Mouse (Mus musculus) neural tube, embryonic 15.5 days (tissue): Measurements from ENCODE around the gene Bmpr1a. TPM values are rescaled to one million over a fixed set of nuclear protein-coding genes. Genes with fewer than 3 reads are reported as not detected.
"Not testable (repeated sequence)": the region's sequence is repeated elsewhere in the genome, so short reads cannot be mapped to it uniquely, and the experiment has no call there.

Experiments used
- ATAC-seq: fragments of 200-750 bp; cut with Nextera tagmentation; 2 replicates; pipeline ENCODE4 v1.8.0; 2017; ENCODE audit warnings: mild to moderate bottlenecking, moderate TSS enrichment, moderate library complexity; ENCODE audit not compliant: low FRiP score
- H3K27ac ChIP-seq: fragments of 300-500 bp; sonication (generic); replicated peaks from 2 replicates; pipeline ENCODE4 v1.5.1; 2015; ENCODE audit warnings: mild to moderate bottlenecking, inconsistent platforms
- H3K27me3 ChIP-seq: fragments of 300-500 bp; sonication (generic); replicated peaks from 2 replicates; pipeline ENCODE4 v1.6.1; 2015; ENCODE audit warnings: inconsistent platforms
- H3K36me3 ChIP-seq: fragments of 300-500 bp; sonication (generic); 2 replicates; pipeline ENCODE4 v1.6.1; 2015; ENCODE audit warnings: inconsistent platforms
- H3K4me1 ChIP-seq: fragments of 300-500 bp; sonication (generic); 2 replicates; pipeline ENCODE4 v1.6.1; 2015; ENCODE audit warnings: inconsistent platforms
- H3K4me2 ChIP-seq: fragments of 300-500 bp; sonication (generic); 2 replicates; pipeline ENCODE4 v1.6.1; 2015; ENCODE audit warnings: inconsistent platforms, mild to moderate bottlenecking, moderate library complexity
- H3K4me3 ChIP-seq: fragments of 300-500 bp; sonication (generic); replicated peaks from 2 replicates; pipeline ENCODE4 v1.5.1; 2015; ENCODE audit warnings: mild to moderate bottlenecking, inconsistent platforms
- H3K9ac ChIP-seq: fragments of 300-500 bp; sonication (generic); replicated peaks from 2 replicates; pipeline ENCODE4 v1.6.1; 2015; ENCODE audit warnings: mild to moderate bottlenecking, inconsistent platforms
- H3K9me3 ChIP-seq: fragments of 300-500 bp; sonication (generic); replicated peaks from 2 replicates; pipeline ENCODE4 v1.6.1; 2016; ENCODE audit warnings: inconsistent platforms
- WGBS: fragments of 180-500 bp; shearing (Covaris S2); methylation state at CpG from one replicate; pipeline ENCODE4 v1.1.7; 2015; ENCODE audit warnings: mixed read lengths; 5-methylcytosine and 5-hydroxymethylcytosine counted together
- polyA plus RNA-seq: library from polyadenylated mRNA; unstranded; fragments of >200 nt; fragmentation: Nextera tagmentation; extraction: Ambion mirVana; gene quantifications from 2 replicates; pipeline ENCODE4 v1.2.1, GENCODE M21; 2015

Bmpr1a gene
- polyA plus RNA-seq, 1 experiment from 2014 or later = 19.0 TPM

DNA sequence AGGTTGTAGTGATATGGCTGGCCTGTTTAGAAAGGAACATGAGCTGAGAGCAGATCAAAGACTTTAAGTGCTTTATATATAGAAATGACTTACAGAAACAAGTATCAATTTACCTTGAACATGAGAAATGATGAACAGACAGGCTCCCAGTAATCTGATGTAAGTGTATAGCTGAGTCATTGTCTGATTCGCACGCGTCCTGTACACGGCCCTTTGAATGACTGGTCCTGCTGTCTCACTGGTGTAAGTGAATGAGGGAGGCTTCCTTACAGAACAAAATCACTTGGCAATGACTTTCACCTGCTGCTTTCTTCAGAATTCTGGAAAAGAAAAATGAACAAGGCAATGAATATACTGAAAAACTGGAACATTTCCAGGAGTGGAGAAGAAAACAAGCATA is 55.5 kb downstream of the Bmpr1a start:
- Histone ChIP-seq H3K4me2 (no peak overlapping the region), H3K36me3 (peaks cover 4% of the 10 kb centered on the region), H3K4me3 (no peak overlapping the region), H3K9ac (no peak overlapping the region), H3K27me3 (no peaks in the 10 kb centered on the region), H3K9me3 (no peaks in the 10 kb centered on the region), H3K27ac (no peak overlapping the region), H3K4me1 (peaks cover 9% of the 10 kb centered on the region; the same call in 1 of the 2 replicates)
- ATAC-seq = no peak
- WGBS = 74% methylated on average over 4 of the region's 4 CpGs

DNA sequence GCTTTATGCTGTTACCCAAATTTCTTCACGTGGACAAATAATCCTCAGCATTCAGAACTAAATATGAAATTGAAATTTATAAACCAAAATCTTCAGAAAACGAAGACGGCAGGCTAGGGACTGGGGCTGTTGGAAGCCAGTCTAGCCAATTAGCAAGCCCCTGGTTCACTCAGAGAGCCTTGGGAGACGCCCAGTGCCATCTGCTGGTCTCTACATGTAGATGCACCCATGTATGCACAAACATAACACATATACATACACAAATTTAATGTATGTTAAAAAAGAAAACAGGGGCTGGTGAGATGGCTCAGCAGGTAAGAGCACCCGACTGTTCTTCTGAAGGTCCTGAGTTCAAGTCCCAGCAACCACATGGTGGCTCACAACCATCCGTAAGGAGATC is 56.5 kb downstream of the Bmpr1a start:
- WGBS = 95% methylated on average over 6 of the region's 6 CpGs
- no peaks in the 10 kb centered on the region for H3K9me3 ChIP-seq
- no peaks in the 10 kb centered on the region for H3K27me3 ChIP-seq
- no peak overlapping the region for H3K4me2 ChIP-seq
- no peak overlapping the region for H3K4me3 ChIP-seq
- H3K9ac ChIP-seq = no peak overlapping the region
- no peak for ATAC-seq
- no peak overlapping the region for H3K27ac ChIP-seq
- H3K4me1 ChIP-seq = peaks cover 12% of the 10 kb centered on the region; the same call in 1 of the 2 replicates
- H3K36me3 ChIP-seq = peaks cover 4% of the 10 kb centered on the region

DNA sequence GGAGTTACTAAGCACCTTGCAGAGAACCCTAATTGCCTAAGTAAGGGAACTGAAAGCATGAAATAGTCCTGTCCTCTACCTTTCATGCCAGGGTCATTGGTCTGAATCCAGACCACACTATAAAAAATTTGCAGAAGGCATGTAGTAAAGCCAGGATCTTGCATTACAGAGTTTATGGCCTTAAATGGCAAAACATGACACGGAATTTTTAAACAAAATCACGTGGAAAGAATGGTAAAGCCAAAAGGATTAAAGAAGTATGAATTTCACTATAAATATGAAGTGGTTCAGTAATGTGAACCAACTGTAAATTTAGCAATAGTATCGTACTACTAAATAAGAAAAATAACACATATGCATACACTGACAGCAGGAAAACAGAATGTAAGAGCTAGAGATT is 57.8 kb downstream of the Bmpr1a start:
- no peaks in the 10 kb centered on the region for H3K27me3 ChIP-seq
- no peak overlapping the region for H3K4me3 ChIP-seq
- H3K9me3 ChIP-seq = no peaks in the 10 kb centered on the region
- no peak for ATAC-seq
- no peak overlapping the region for H3K4me2 ChIP-seq
- 92% methylated on average over 3 of the region's 3 CpGs for WGBS
- peaks cover 12% of the 10 kb centered on the region; the same call in 1 of the 2 replicates for H3K4me1 ChIP-seq
- peaks cover 8% of the 10 kb centered on the region for H3K36me3 ChIP-seq
- no peak overlapping the region for H3K9ac ChIP-seq
- no peak overlapping the region for H3K27ac ChIP-seq

DNA sequence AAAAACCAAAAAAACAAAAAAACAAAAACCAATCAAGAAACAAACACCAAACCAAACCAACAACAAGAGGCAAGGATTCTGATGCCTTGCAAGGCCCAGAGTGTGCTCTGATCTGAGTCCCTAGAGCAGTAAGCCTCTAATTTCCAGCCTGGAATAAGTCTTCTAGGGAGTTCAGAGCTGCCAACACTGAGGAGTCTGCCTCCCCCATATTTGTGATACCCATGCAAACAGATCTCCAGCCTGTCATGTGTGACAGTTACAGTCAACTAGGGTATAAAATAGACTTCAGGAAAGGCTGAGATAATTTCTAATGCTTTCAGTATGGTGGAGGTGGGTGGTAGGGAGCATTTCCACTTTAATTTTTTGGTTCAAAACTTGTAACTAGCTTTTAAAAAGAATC is 58.2 kb downstream of the Bmpr1a start:
- Histone ChIP-seq H3K4me2 (no peak overlapping the region), H3K4me3 (no peak overlapping the region), H3K36me3 (peaks cover 10% of the 10 kb centered on the region), H3K27ac (no peak overlapping the region), H3K9me3 (no peaks in the 10 kb centered on the region), H3K27me3 (no peaks in the 10 kb centered on the region), H3K4me1 (peaks cover 12% of the 10 kb centered on the region; the same call in 1 of the 2 replicates), H3K9ac (no peak overlapping the region)
- no peak for ATAC-seq

- no peak overlapping the region for H3K4me2 ChIP-seq
- peaks cover 8% of the 10 kb centered on the region; the same call in 1 of the 2 replicates for H3K4me1 ChIP-seq
- no peak for ATAC-seq
- WGBS = 81% methylated on average over 5 of the region's 5 CpGs
- no peaks in the 10 kb centered on the region for H3K27me3 ChIP-seq
- no peak overlapping the region for H3K4me3 ChIP-seq
- 0 out of 2 replicates have a peak overlapping the region, but pooled peaks have one; percentile 33 for H3K27ac ChIP-seq
- no peak overlapping the region for H3K9ac ChIP-seq
- H3K9me3 ChIP-seq = no peaks in the 10 kb centered on the region
- peaks cover 11% of the 10 kb centered on the region for H3K36me3 ChIP-seq
Observed at GRCm38 (mm10) chr14:34444368-34444767, 58.8 kb downstream of the Bmpr1a start.

- no peak for ATAC-seq
- H3K4me3 ChIP-seq = no peak overlapping the region
Observed at GRCm38 (mm10) chr14:34442531-34442930, 60.6 kb downstream of the Bmpr1a start.

DNA sequence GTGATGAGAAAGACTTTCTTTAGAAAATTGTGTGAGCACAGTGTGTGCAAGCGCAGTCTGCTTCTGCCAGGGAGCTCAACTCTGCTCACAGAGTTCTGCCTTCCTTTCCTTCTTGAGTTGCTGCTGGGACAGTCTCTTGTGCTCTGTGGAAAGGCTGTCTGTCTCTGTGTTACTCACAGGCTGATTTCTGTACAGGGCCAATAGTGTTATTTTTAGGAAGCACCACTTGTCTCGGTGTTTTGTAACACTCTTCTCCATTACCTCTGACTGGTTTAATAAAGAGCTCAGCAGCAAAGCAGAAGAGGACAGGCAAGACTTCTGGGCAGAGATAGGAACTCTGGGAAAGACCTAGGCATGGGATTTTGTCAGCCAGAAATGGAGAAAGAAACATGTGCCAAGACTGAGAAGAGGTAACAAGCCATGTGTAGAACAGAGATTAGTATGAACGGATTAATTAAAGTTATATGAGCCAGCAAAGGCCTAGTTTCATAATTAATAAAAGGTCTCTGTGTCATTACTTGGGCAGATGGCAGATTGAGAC is 62.5 kb downstream of the Bmpr1a start:
- Histone ChIP-seq H3K4me3 (no peak overlapping the region), H3K4me2 (no peak overlapping the region), H3K27ac (no peak overlapping the region), H3K27me3 (no peaks in the 10 kb centered on the region), H3K4me1 (peaks cover 8% of the 10 kb centered on the region; the same call in 1 of the 2 replicates), H3K36me3 (peaks cover 8% of the 10 kb centered on the region), H3K9ac (no peak overlapping the region), H3K9me3 (no peaks in the 10 kb centered on the region)
- ATAC-seq = no peak
- 90% methylated on average over 3 of the region's 3 CpGs for WGBS

More at GRCm38 (mm10) chr14:34442531-34442930, 60.6 kb downstream of the Bmpr1a start:
- H3K36me3 ChIP-seq = peaks cover 11% of the 10 kb centered on the region
- no peak overlapping the region for H3K9ac ChIP-seq
- 16% methylated on average over 4 of the region's 4 CpGs for WGBS
- no peaks in the 10 kb centered on the region for H3K27me3 ChIP-seq
- H3K4me2 ChIP-seq = no peak overlapping the region
- no peaks in the 10 kb centered on the region for H3K9me3 ChIP-seq
- peak overlapping the region; percentile 20 for H3K27ac ChIP-seq
- peaks cover 8% of the 10 kb centered on the region; the same call in 1 of the 2 replicates for H3K4me1 ChIP-seq

DNA sequence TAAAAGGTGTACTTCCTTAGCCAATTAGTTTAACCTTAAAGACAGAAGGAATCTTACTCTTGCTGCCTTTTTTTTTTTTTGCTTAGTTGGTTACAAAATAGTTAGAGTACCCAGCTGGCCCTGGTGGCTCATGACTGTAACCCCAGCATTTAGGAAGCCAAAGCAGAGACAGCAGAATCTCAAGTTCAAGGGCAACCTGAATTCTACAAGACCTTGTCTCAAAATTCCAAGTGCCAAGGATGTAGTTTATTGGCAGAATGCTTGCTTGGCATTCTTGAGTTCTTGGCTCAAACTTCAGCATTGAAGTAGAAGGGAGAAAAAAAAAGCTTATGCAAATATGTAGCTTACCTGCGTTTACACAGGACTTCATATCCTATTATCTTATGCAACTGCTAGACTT is 74.1 kb downstream of the Bmpr1a start:
- Histone ChIP-seq H3K27ac (no peak overlapping the region), H3K9me3 (no peaks in the 10 kb centered on the region), H3K36me3 (peaks cover 26% of the 10 kb centered on the region), H3K4me2 (no peak overlapping the region), H3K27me3 (no peaks in the 10 kb centered on the region), H3K4me1 (no peaks in the 10 kb centered on the region), H3K9ac (no peak overlapping the region), H3K4me3 (no peak overlapping the region)
- no peak for ATAC-seq
- WGBS = 93% methylated on average over 1 of the region's 1 CpGs

DNA sequence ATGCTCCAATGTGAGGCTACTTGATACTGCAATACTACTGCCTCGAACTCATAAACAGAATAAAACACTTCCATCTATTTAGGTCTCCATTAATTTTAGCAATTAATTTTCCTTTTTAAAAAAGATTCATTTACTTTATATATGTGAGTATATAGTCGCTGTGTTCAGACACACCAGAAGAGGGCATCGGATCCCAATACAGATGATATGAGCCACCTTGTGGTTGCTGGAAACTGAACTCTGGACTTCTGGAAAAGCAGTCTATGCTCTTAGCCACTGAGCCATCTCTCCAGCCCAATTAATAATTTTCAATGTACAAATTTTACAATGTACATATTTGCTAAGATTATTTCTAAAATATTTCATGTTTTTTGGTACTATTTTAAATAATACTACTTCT is 74.9 kb downstream of the Bmpr1a start:
- Histone ChIP-seq H3K9me3 (no peaks in the 10 kb centered on the region), H3K4me2 (no peak overlapping the region), H3K9ac (no peak overlapping the region), H3K4me3 (no peak overlapping the region), H3K27me3 (no peaks in the 10 kb centered on the region), H3K36me3 (peaks cover 29% of the 10 kb centered on the region), H3K4me1 (no peaks in the 10 kb centered on the region), H3K27ac (no peak overlapping the region)
- WGBS = 100% methylated on average over 3 of the region's 3 CpGs
- no peak for ATAC-seq

DNA sequence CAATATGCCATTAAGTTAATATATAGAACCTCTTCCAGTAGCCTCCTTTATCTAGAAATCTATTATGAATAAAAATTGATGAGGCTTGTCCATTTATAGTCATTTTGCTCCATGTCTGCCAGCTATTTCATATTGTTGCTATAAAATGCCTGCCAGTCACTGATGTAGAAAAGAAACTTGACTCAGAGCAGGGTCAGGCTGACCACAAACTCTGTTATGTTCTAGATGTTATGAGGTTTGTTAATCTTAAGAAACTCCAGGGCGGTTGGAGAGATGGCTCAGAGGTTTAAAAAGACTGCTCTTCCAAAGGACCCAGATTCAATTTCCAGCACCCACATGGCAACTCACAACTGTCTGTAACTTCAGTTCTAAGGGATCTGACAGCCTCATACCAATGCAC is 82.1 kb downstream of the Bmpr1a start:
- no peak for ATAC-seq
- H3K9ac ChIP-seq = no peak overlapping the region
- H3K4me1 ChIP-seq = no peaks in the 10 kb centered on the region
- H3K36me3 ChIP-seq = peaks cover 36% of the 10 kb centered on the region
- 79% methylated on average over 1 of the region's 1 CpGs for WGBS
- no peak overlapping the region for H3K27ac ChIP-seq
- no peaks in the 10 kb centered on the region for H3K9me3 ChIP-seq
- H3K4me2 ChIP-seq = no peak overlapping the region
- no peaks in the 10 kb centered on the region for H3K27me3 ChIP-seq
- no peak overlapping the region for H3K4me3 ChIP-seq

GRCm38 (mm10) chr14:34417501-34417900 is 85.6 kb downstream of the Bmpr1a start:
- no peak for ATAC-seq
- Histone ChIP-seq H3K4me3 (no peak overlapping the region), H3K36me3 (peaks cover 46% of the 10 kb centered on the region), H3K27ac (no peak overlapping the region), H3K9ac (no peak overlapping the region), H3K27me3 (no peaks in the 10 kb centered on the region), H3K4me1 (no peaks in the 10 kb centered on the region), H3K9me3 (no peaks in the 10 kb centered on the region), H3K4me2 (no peak overlapping the region)
- 92% methylated on average over 5 of the region's 5 CpGs for WGBS

DNA sequence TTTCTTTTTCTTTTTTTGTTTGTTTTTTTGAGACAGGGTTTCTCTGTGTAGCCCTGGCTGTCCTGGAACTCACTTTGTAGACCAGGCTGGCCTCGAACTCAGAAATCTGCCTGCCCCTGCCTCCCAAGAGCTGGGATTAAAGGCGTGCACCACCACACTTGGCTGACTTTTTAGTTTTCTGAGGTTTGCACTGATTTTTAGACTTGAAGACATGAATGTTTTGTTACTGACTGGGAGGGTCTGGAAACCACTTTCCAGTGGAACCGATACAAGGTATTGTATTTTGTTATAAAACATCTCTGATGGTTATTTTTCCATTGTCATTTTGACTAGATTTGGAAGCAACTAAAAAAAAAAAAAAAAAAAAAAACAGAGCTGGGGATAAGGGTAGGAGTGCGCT is 86.2 kb downstream of the Bmpr1a start:
- not testable (repeated sequence) for H3K4me3 ChIP-seq, H3K4me1 ChIP-seq, ATAC-seq, H3K9me3 ChIP-seq, H3K27ac ChIP-seq, H3K9ac ChIP-seq, H3K4me2 ChIP-seq, H3K27me3 ChIP-seq
- H3K36me3 ChIP-seq = peaks cover 44% of the 10 kb centered on the region
- 94% methylated on average over 4 of the region's 4 CpGs for WGBS
